In genomic region chr9:107547026-107547425, GRCm38 (mm10) we compare ENCODE assay signal across 8 mouse cellular contexts. TPM values are rescaled to one million over a fixed set of nuclear protein-coding genes. Genes with fewer than 3 reads are reported as not detected.
A peak's percentile ranks its signal among the peaks of the same experiment; 100 is the strongest.
DNase-seq lines count a peak whose midpoint lies in the region; ATAC-seq lines count a peak whose summit lies in the region.

TSS of gene Zmynd10 (plus strand) at chr9:107547298.

- WGBS in limb, embryonic 13.5 days: 2% methylated on average over 20 of the region's 20 CpGs
- 3% methylated on average over 20 of the region's 20 CpGs for WGBS in midbrain, embryonic 14.5 days

- H3K4me3 ChIP-seq in limb, embryonic 13.5 days: peak within 1 kb of the TSS; percentile 22
- peak within 1 kb of the TSS; percentile 19 for H3K4me3 ChIP-seq in midbrain, embryonic 14.5 days (replicated peaks; ENCODE audit: low read depth, low read length)

- 0 out of 2 replicates have a peak, but pooled peaks cover 3% of the 10 kb centered on the region for H3K27me3 ChIP-seq in limb, embryonic 13.5 days
- peaks cover 20% of the 10 kb centered on the region for H3K27me3 ChIP-seq in midbrain, embryonic 14.5 days (ENCODE audit: control insufficient read depth, insufficient read depth, low read length)

- ATAC-seq in erythroblast, adult 5-6 weeks (replicated peaks; ENCODE audit: low FRiP score, poor library complexity, severe bottlenecking): peak; percentile 72
- ATAC-seq in limb, embryonic 13.5 days (ENCODE audit: low FRiP score, low read depth): peak; percentile 71
- peak; percentile 70; the same call in 1 of the 2 replicates for ATAC-seq in midbrain, embryonic 14.5 days (ENCODE audit: low FRiP score, low TSS enrichment)

- H3K4me2 ChIP-seq in limb, embryonic 13.5 days (replicated peaks): peak within 1 kb of the TSS; percentile 60
- H3K4me2 ChIP-seq in midbrain, embryonic 14.5 days (ENCODE audit: low read length): peak within 1 kb of the TSS; percentile 48

- peak; percentile 46 to 78 for DNase-seq in cerebellum, postnatal 4 days (ENCODE audit: low spot score in 2 of 2)
- DNase-seq in cerebellum, adult 11 months: no peak
- DNase-seq in heart, adult 9 months (ENCODE audit: low spot score in 2 of 2): peak; percentile 84 to 89
- peak; percentile 97 for DNase-seq in kidney, adult 8-10 months
- DNase-seq in midbrain, embryonic 14.5 days: peak; percentile 96
- DNase-seq in spleen, adult 18-20 months: peak; percentile 72 to 73

- no peaks in the 10 kb centered on the region for H3K9me3 ChIP-seq in limb, embryonic 13.5 days
- no peaks in the 10 kb centered on the region for H3K9me3 ChIP-seq in midbrain, embryonic 14.5 days (ENCODE audit: control insufficient read depth, low read length)

- H3K4me1 ChIP-seq in limb, embryonic 13.5 days: peaks cover 51% of the 10 kb centered on the region
- peaks cover 26% of the 10 kb centered on the region for H3K4me1 ChIP-seq in midbrain, embryonic 14.5 days (ENCODE audit: control insufficient read depth, insufficient read depth, low read length)

- H3K27ac ChIP-seq in limb, embryonic 13.5 days: peak within 1 kb of the TSS; percentile 73
- peak within 1 kb of the TSS; percentile 14; the same call in 1 of the 2 replicates for H3K27ac ChIP-seq in midbrain, embryonic 14.5 days (replicated peaks; ENCODE audit: low read depth, low read length)

- H3K36me3 ChIP-seq in limb, embryonic 13.5 days: peaks cover 22% of the 10 kb centered on the region
- H3K36me3 ChIP-seq in midbrain, embryonic 14.5 days (ENCODE audit: control insufficient read depth, insufficient read depth, low read length): peaks cover 19% of the 10 kb centered on the region

- H3K9ac ChIP-seq in limb, embryonic 13.5 days: peak within 1 kb of the TSS; percentile 21; the same call in 1 of the 2 replicates
- no peak within 1 kb of the TSS; the same call in 1 of the 2 replicates for H3K9ac ChIP-seq in midbrain, embryonic 14.5 days (replicated peaks; ENCODE audit: low read length)

RNA-seq across cellular contexts. Expression of gene Zmynd10, which starts in this region (rescaled TPM):
- total RNA-seq in erythroblast, adult 5-6 weeks (2015; ENCODE audit: low replicate concordance): not detected in 2 replicates
- total RNA-seq in erythroblast, adult 5-6 weeks (2017; ENCODE audit: low replicate concordance): not detected in 2 replicates
- polyA plus RNA-seq in limb, embryonic 13.5 days (2015; fragmentation: Nextera tagmentation; extraction: Ambion mirVana): 1.7 and 2.1 TPM in 2 replicates
- 2.2 and 2.5 TPM in 2 replicates for polyA plus RNA-seq in midbrain, embryonic 14.5 days (2014; fragmentation: Nextera tagmentation; extraction: Ambion mirVana)

Comparison
In these comparisons a context has a peak if more than half of its experiments do, and no peak if none do; other contexts are left out.
1. Peak in ATAC-seq in erythroblast, adult 5-6 weeks; RNA of the gene not detected or under 1 TPM.